Mouse (Mus musculus): ENCODE measurements around the gene Enkur. TPM values are rescaled to one million over a fixed set of nuclear protein-coding genes. Genes with fewer than 3 reads are reported as not detected.

The Enkur gene
- polyA plus RNA-seq, 1 experiment from 2014 or later = 3.7 TPM

GRCm38 (mm10) chr2:21234871-21235648, 29.9 kb upstream of the Enkur start:
- Histone ChIP-seq H3K36me3 (ENCODE audit: control insufficient read depth, insufficient read depth, low read length) (no peaks in the 10 kb centered on the region), H3K4me2 (replicated peaks; ENCODE audit: low read depth, low read length) (no peak overlapping the region), H3K9me3 (ENCODE audit: control insufficient read depth, low read length) (no peaks in the 10 kb centered on the region), H3K27me3 (ENCODE audit: control insufficient read depth, insufficient read depth, low read length) (no peaks in the 10 kb centered on the region), H3K4me1 (replicated peaks; ENCODE audit: control insufficient read depth, insufficient read depth, low read length) (no peaks in the 10 kb centered on the region), H3K27ac (ENCODE audit: low read depth, low read length) (no peak overlapping the region), H3K4me3 (ENCODE audit: low read depth, low read length) (no peak overlapping the region), H3K9ac (ENCODE audit: low read depth, low read length) (no peak overlapping the region)
- 86% methylated on average over 9 of the region's 9 CpGs for WGBS
- no peak for DNase-seq (ENCODE audit: low spot score)
- ATAC-seq (ENCODE audit: low FRiP score) = no peak

DNA sequence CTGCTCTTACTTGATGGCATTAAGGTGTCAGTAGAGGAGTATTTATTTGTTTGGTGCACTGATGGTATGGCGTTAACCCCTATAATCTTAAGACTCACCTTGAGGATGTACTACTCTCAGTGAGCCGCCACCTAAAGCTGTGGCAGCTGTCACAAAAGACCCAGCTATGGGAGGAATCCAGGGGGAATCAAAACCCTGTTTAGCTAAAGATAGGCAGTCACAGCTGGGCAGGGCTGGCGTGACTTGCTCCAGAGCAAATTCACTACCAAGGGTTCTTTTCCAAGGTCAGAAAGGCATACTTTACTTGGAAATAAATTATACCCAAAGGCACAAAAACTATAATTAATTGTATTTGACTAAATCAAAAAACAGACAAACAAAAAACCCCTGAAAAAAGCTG, 26.0 kb upstream of the Enkur start:
- Histone ChIP-seq H3K27me3 (ENCODE audit: control insufficient read depth, insufficient read depth, low read length) (no peaks in the 10 kb centered on the region), H3K27ac (ENCODE audit: low read depth, low read length) (no peak overlapping the region), H3K4me2 (replicated peaks; ENCODE audit: low read depth, low read length) (no peak overlapping the region), H3K36me3 (ENCODE audit: control insufficient read depth, insufficient read depth, low read length) (no peaks in the 10 kb centered on the region), H3K9me3 (ENCODE audit: control insufficient read depth, low read length) (no peaks in the 10 kb centered on the region), H3K9ac (ENCODE audit: low read depth, low read length) (no peak overlapping the region), H3K4me3 (ENCODE audit: low read depth, low read length) (no peak overlapping the region), H3K4me1 (replicated peaks; ENCODE audit: control insufficient read depth, insufficient read depth, low read length) (no peaks in the 10 kb centered on the region)
- WGBS = 78% methylated on average over 3 of the region's 3 CpGs
- DNase-seq (ENCODE audit: low spot score) (no peak), ATAC-seq (ENCODE audit: low FRiP score) (no peak)

GRCm38 (mm10) chr2:21230276-21230675, 25.1 kb upstream of the Enkur start:
- H3K9me3 ChIP-seq (ENCODE audit: control insufficient read depth, low read length) = no peaks in the 10 kb centered on the region
- no peaks in the 10 kb centered on the region for H3K27me3 ChIP-seq (ENCODE audit: control insufficient read depth, insufficient read depth, low read length)
- DNase-seq (ENCODE audit: low spot score) (no peak), ATAC-seq (ENCODE audit: low FRiP score) (no peak)
- no peaks in the 10 kb centered on the region for H3K4me1 ChIP-seq (replicated peaks; ENCODE audit: control insufficient read depth, insufficient read depth, low read length)
- H3K4me3 ChIP-seq (ENCODE audit: low read depth, low read length) = no peak overlapping the region
- H3K4me2 ChIP-seq (replicated peaks; ENCODE audit: low read depth, low read length) = no peak overlapping the region
- H3K36me3 ChIP-seq (ENCODE audit: control insufficient read depth, insufficient read depth, low read length) = no peaks in the 10 kb centered on the region
- WGBS = 61% methylated on average over 2 of the region's 2 CpGs
- no peak overlapping the region for H3K27ac ChIP-seq (ENCODE audit: low read depth, low read length)
- H3K9ac ChIP-seq (ENCODE audit: low read depth, low read length) = no peak overlapping the region

DNA sequence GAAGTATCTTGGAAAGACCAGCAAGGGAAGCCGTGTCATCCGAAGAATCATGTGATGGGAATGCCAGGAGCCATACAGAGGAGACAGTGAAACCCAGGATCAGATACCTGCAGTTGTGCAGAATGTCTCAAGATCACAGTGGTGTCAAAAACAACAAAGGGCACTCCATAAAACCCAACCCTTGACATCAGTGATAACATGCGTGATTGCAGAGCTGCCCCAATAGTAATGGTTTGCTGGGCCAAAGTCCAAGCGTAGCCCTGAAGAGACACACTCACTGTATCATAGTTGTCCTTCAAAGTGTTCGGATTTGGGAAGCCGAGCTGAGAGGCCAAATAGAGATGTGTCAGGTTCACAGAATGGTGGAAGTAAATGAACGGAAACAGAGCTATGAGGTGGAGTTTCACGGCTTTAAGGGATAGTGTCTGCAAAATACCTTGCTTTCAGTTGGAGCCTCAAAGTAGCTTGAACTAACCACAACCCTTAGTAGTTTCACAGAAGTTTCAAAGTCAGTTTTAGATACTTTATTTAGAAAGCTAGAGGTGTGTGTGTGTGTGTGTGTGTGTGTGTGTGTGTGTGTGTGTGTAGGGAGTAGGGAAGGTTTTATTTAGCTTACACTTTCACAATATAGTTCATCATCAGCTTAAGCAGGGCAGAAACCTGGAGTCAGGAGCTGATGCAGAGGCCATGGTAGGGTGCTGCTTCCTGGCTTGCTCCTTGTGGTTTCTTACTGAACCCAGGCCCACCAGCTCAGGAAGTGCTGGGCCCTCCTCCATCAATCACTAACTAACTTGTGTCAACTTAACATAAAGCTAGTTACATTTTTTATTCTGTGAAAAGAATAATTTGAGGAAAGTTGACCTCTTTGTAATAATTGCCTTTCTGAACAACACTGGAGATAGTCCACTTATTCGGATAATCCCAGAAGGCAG, 17.6 kb upstream of the Enkur start:
- no peak for ATAC-seq (ENCODE audit: low FRiP score)
- no peak overlapping the region for H3K4me2 ChIP-seq (replicated peaks; ENCODE audit: low read depth, low read length)
- H3K9me3 ChIP-seq (ENCODE audit: control insufficient read depth, low read length) = no peaks in the 10 kb centered on the region
- DNase-seq (ENCODE audit: low spot score) = no peak
- H3K4me1 ChIP-seq (replicated peaks; ENCODE audit: control insufficient read depth, insufficient read depth, low read length) = no peaks in the 10 kb centered on the region
- no peak overlapping the region for H3K9ac ChIP-seq (ENCODE audit: low read depth, low read length)
- no peak overlapping the region for H3K4me3 ChIP-seq (ENCODE audit: low read depth, low read length)
- 96% methylated on average over 9 of the region's 9 CpGs for WGBS
- H3K36me3 ChIP-seq (ENCODE audit: control insufficient read depth, insufficient read depth, low read length) = no peaks in the 10 kb centered on the region
- H3K27me3 ChIP-seq (ENCODE audit: control insufficient read depth, insufficient read depth, low read length) = no peaks in the 10 kb centered on the region
- no peak overlapping the region for H3K27ac ChIP-seq (ENCODE audit: low read depth, low read length)

DNA sequence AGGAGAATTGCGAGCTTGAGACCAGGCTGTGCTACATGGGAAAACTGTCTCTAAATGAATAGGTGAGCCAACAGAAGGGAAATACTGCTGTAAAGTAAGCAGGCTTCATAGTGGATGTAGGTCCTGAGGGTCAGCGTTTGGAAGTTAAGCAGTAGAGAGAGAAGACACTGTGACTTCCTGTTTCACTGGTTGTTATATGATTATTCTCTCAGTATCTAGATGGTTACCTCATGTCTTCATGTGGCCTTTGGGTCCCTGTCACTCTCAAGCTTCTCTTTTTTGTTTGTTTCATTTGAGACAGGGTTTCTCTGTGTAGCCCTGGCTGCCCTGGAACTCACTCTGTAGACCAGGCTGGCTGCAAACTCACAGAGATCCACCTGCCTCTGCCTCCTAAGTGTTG, 10.1 kb upstream of the Enkur start:
- DNase-seq (ENCODE audit: low spot score) (no peak), ATAC-seq (ENCODE audit: low FRiP score) (no peak)
- Histone ChIP-seq H3K9ac (ENCODE audit: low read depth, low read length) (no peak overlapping the region), H3K4me3 (ENCODE audit: low read depth, low read length) (no peak overlapping the region), H3K9me3 (ENCODE audit: control insufficient read depth, low read length) (no peaks in the 10 kb centered on the region), H3K4me2 (replicated peaks; ENCODE audit: low read depth, low read length) (no peak overlapping the region), H3K36me3 (ENCODE audit: control insufficient read depth, insufficient read depth, low read length) (no peaks in the 10 kb centered on the region), H3K4me1 (replicated peaks; ENCODE audit: control insufficient read depth, insufficient read depth, low read length) (no peaks in the 10 kb centered on the region), H3K27me3 (ENCODE audit: control insufficient read depth, insufficient read depth, low read length) (no peaks in the 10 kb centered on the region), H3K27ac (ENCODE audit: low read depth, low read length) (no peak overlapping the region)
- 85% methylated on average over 2 of the region's 2 CpGs for WGBS

DNA sequence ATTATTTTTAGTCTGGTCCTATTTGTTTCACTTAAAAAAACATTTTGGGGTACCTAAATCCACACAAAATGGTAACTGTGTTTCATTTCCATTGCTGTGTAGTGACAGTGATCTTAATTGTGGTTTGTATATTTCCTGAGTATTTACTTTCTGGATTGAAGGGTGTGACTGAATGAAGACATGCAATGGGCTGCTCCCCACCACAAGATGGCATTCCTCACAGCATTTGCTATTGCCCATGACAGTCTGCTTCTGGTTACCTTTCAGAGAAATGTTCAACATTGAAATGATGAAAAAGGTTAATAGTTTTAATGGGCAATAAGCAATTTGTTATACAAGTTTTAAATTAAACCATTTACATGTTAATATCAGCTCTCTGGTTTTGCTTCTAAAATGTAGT, 9.2 kb upstream of the Enkur start:
- ATAC-seq (ENCODE audit: low FRiP score) = no peak

GRCm38 (mm10) chr2:21211361-21211760, 6.2 kb upstream of the Enkur start:
- no peak for ATAC-seq (ENCODE audit: low FRiP score)
- no peak overlapping the region for H3K9ac ChIP-seq (ENCODE audit: low read depth, low read length)
- 80% methylated on average over 6 of the region's 6 CpGs for WGBS

More for the DNA sequence above, 9.2 kb upstream of the Enkur start:
- Histone ChIP-seq H3K4me3 (ENCODE audit: low read depth, low read length) (no peak overlapping the region), H3K36me3 (ENCODE audit: control insufficient read depth, insufficient read depth, low read length) (no peaks in the 10 kb centered on the region), H3K27ac (ENCODE audit: low read depth, low read length) (no peak overlapping the region), H3K9ac (ENCODE audit: low read depth, low read length) (no peak overlapping the region), H3K9me3 (ENCODE audit: control insufficient read depth, low read length) (no peaks in the 10 kb centered on the region), H3K4me1 (replicated peaks; ENCODE audit: control insufficient read depth, insufficient read depth, low read length) (no peaks in the 10 kb centered on the region), H3K27me3 (ENCODE audit: control insufficient read depth, insufficient read depth, low read length) (no peaks in the 10 kb centered on the region), H3K4me2 (replicated peaks; ENCODE audit: low read depth, low read length) (no peak overlapping the region)
- no peak for DNase-seq (ENCODE audit: low spot score)

DNA sequence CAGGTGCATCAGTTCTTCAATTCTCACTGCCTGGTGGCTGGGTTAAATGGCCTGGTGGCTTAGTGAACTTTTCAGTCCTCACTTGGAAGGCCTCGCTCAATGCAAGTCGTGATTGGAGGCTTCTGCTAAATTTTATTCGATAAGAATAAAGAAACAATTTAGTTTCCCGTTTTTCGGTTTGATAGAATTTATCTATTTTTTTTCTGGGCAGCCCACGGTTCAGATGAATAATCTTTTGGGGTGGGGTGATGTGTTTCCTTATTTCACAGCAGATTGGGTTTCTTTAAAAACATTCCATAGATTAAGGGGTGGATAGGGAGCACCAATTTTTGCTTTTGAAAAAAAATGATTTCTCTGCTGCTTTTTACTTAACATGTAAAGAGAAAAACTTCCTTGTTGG, 1.1 kb upstream of the Enkur start:
- no peaks in the 10 kb centered on the region for H3K27me3 ChIP-seq (ENCODE audit: control insufficient read depth, insufficient read depth, low read length)
- peak overlapping the region; percentile 66 for H3K4me2 ChIP-seq (replicated peaks; ENCODE audit: low read depth, low read length)
- no peaks in the 10 kb centered on the region for H3K9me3 ChIP-seq (ENCODE audit: control insufficient read depth, low read length)
- peak overlapping the region; percentile 79 for H3K9ac ChIP-seq (ENCODE audit: low read depth, low read length)
- ATAC-seq (ENCODE audit: low FRiP score) = no peak
- H3K4me3 ChIP-seq (ENCODE audit: low read depth, low read length) = peak overlapping the region; percentile 62
- H3K36me3 ChIP-seq (ENCODE audit: control insufficient read depth, insufficient read depth, low read length) = no peaks in the 10 kb centered on the region
- H3K27ac ChIP-seq (ENCODE audit: low read depth, low read length) = no peak overlapping the region
- no peaks in the 10 kb centered on the region for H3K4me1 ChIP-seq (replicated peaks; ENCODE audit: control insufficient read depth, insufficient read depth, low read length)
- no peak for DNase-seq (ENCODE audit: low spot score)
- 46% methylated on average over 6 of the region's 6 CpGs for WGBS

More at GRCm38 (mm10) chr2:21211361-21211760, 6.2 kb upstream of the Enkur start:
- Histone ChIP-seq H3K4me1 (replicated peaks; ENCODE audit: control insufficient read depth, insufficient read depth, low read length) (no peaks in the 10 kb centered on the region), H3K4me2 (replicated peaks; ENCODE audit: low read depth, low read length) (no peak overlapping the region), H3K4me3 (ENCODE audit: low read depth, low read length) (no peak overlapping the region), H3K9me3 (ENCODE audit: control insufficient read depth, low read length) (no peaks in the 10 kb centered on the region), H3K27me3 (ENCODE audit: control insufficient read depth, insufficient read depth, low read length) (no peaks in the 10 kb centered on the region), H3K27ac (ENCODE audit: low read depth, low read length) (no peak overlapping the region), H3K36me3 (ENCODE audit: control insufficient read depth, insufficient read depth, low read length) (no peaks in the 10 kb centered on the region)
- DNase-seq (ENCODE audit: low spot score) = no peak
